Mouse (Mus musculus): ENCODE data around the gene Gtf2ird1. TPM values are rescaled to one million over a fixed set of nuclear protein-coding genes. Genes with fewer than 3 reads are reported as not detected.
"Not testable (repeated sequence)": the region's sequence is repeated elsewhere in the genome, so short reads cannot be mapped to it uniquely, and the experiment has no call there.

Gtf2ird1 gene
- polyA plus RNA-seq, 1 experiment from 2014 or later: 99.8 TPM

- no peak overlapping the region for H3K4me2 ChIP-seq (ENCODE audit: low read depth, low read length, severe bottlenecking)
- 75% methylated on average over 10 of the region's 10 CpGs for WGBS
- no peak for ATAC-seq (replicated peaks; ENCODE audit: low FRiP score)
- H3K4me3 ChIP-seq (ENCODE audit: low read depth, low read length): no peak overlapping the region
- no peaks in the 10 kb centered on the region for H3K27me3 ChIP-seq (ENCODE audit: control insufficient read depth, insufficient read depth, low read length)
- H3K27ac ChIP-seq (ENCODE audit: low read depth, low read length): no peak overlapping the region
- H3K9ac ChIP-seq (ENCODE audit: low read length): no peak overlapping the region
- no peak for DNase-seq (ENCODE audit: low spot score)
- H3K9me3 ChIP-seq (ENCODE audit: control insufficient read depth, low read length): no peaks in the 10 kb centered on the region
- H3K4me1 ChIP-seq (replicated peaks; ENCODE audit: control insufficient read depth, insufficient read depth, low read length): 0 out of 2 replicates have a peak, but pooled peaks cover 3% of the 10 kb centered on the region
- no peaks in the 10 kb centered on the region for H3K36me3 ChIP-seq (ENCODE audit: control insufficient read depth, insufficient read depth, low read length)
Observed at GRCm38 (mm10) chr5:134341321-134341720, 115.2 kb downstream of the Gtf2ird1 start.

- Histone ChIP-seq H3K9ac (ENCODE audit: low read length) (no peak overlapping the region), H3K36me3 (ENCODE audit: control insufficient read depth, insufficient read depth, low read length) (no peaks in the 10 kb centered on the region), H3K27me3 (ENCODE audit: control insufficient read depth, insufficient read depth, low read length) (no peaks in the 10 kb centered on the region), H3K4me3 (ENCODE audit: low read depth, low read length) (no peak overlapping the region), H3K4me1 (replicated peaks; ENCODE audit: control insufficient read depth, insufficient read depth, low read length) (0 out of 2 replicates have a peak, but pooled peaks cover 3% of the 10 kb centered on the region), H3K9me3 (ENCODE audit: control insufficient read depth, low read length) (no peaks in the 10 kb centered on the region), H3K27ac (ENCODE audit: low read depth, low read length) (no peak overlapping the region), H3K4me2 (ENCODE audit: low read depth, low read length, severe bottlenecking) (no peak overlapping the region)
- 28% methylated on average over 6 of the region's 6 CpGs for WGBS
- DNase-seq (ENCODE audit: low spot score) (no peak), ATAC-seq (replicated peaks; ENCODE audit: low FRiP score) (no peak)
Observed at GRCm38 (mm10) chr5:134340101-134340522, 116.4 kb downstream of the Gtf2ird1 start.

GRCm38 (mm10) chr5:134337012-134337411 is 119.5 kb downstream of the Gtf2ird1 start:
- not testable (repeated sequence) for ATAC-seq (replicated peaks; ENCODE audit: low FRiP score); H3K4me1 ChIP-seq (replicated peaks; ENCODE audit: control insufficient read depth, insufficient read depth, low read length); DNase-seq (ENCODE audit: low spot score); H3K4me3 ChIP-seq (ENCODE audit: low read depth, low read length); H3K27me3 ChIP-seq (ENCODE audit: control insufficient read depth, insufficient read depth, low read length); H3K9ac ChIP-seq (ENCODE audit: low read length); H3K4me2 ChIP-seq (ENCODE audit: low read depth, low read length, severe bottlenecking); H3K9me3 ChIP-seq (ENCODE audit: control insufficient read depth, low read length); H3K27ac ChIP-seq (ENCODE audit: low read depth, low read length); H3K36me3 ChIP-seq (ENCODE audit: control insufficient read depth, insufficient read depth, low read length)
- 86% methylated on average over 2 of the region's 2 CpGs for WGBS

GRCm38 (mm10) chr5:134332743-134333142 is 123.8 kb downstream of the Gtf2ird1 start:
- ATAC-seq (replicated peaks; ENCODE audit: low FRiP score): no peak
- no peaks in the 10 kb centered on the region for H3K36me3 ChIP-seq (ENCODE audit: control insufficient read depth, insufficient read depth, low read length)
- no peaks in the 10 kb centered on the region for H3K27me3 ChIP-seq (ENCODE audit: control insufficient read depth, insufficient read depth, low read length)
- no peak for DNase-seq (ENCODE audit: low spot score)
- 26% methylated on average over 8 of the region's 8 CpGs for WGBS
- no peak overlapping the region for H3K9ac ChIP-seq (ENCODE audit: low read length)
- H3K9me3 ChIP-seq (ENCODE audit: control insufficient read depth, low read length): no peaks in the 10 kb centered on the region
- no peak overlapping the region for H3K4me3 ChIP-seq (ENCODE audit: low read depth, low read length)
- H3K4me2 ChIP-seq (ENCODE audit: low read depth, low read length, severe bottlenecking): no peak overlapping the region
- H3K27ac ChIP-seq (ENCODE audit: low read depth, low read length): no peak overlapping the region
- 0 out of 2 replicates have a peak, but pooled peaks cover 2% of the 10 kb centered on the region for H3K4me1 ChIP-seq (replicated peaks; ENCODE audit: control insufficient read depth, insufficient read depth, low read length)

GRCm38 (mm10) chr5:134330082-134330481 is 126.4 kb downstream of the Gtf2ird1 start:
- no peaks in the 10 kb centered on the region for H3K36me3 ChIP-seq (ENCODE audit: control insufficient read depth, insufficient read depth, low read length)
- H3K27me3 ChIP-seq (ENCODE audit: control insufficient read depth, insufficient read depth, low read length): no peaks in the 10 kb centered on the region
- no peak for ATAC-seq (replicated peaks; ENCODE audit: low FRiP score)
- H3K9me3 ChIP-seq (ENCODE audit: control insufficient read depth, low read length): no peaks in the 10 kb centered on the region
- DNase-seq (ENCODE audit: low spot score): no peak
- no peak overlapping the region for H3K4me3 ChIP-seq (ENCODE audit: low read depth, low read length)
- H3K9ac ChIP-seq (ENCODE audit: low read length): no peak overlapping the region
- H3K4me2 ChIP-seq (ENCODE audit: low read depth, low read length, severe bottlenecking): no peak overlapping the region
- WGBS: 86% methylated on average over 2 of the region's 2 CpGs
- no peak overlapping the region for H3K27ac ChIP-seq (ENCODE audit: low read depth, low read length)
- H3K4me1 ChIP-seq (replicated peaks; ENCODE audit: control insufficient read depth, insufficient read depth, low read length): 0 out of 2 replicates have a peak, but pooled peaks cover 2% of the 10 kb centered on the region

- Histone ChIP-seq H3K4me2 (ENCODE audit: low read depth, low read length, severe bottlenecking) (no peak overlapping the region), H3K36me3 (ENCODE audit: control insufficient read depth, insufficient read depth, low read length) (no peaks in the 10 kb centered on the region), H3K4me1 (replicated peaks; ENCODE audit: control insufficient read depth, insufficient read depth, low read length) (0 out of 2 replicates have a peak, but pooled peaks cover 2% of the 10 kb centered on the region), H3K27me3 (ENCODE audit: control insufficient read depth, insufficient read depth, low read length) (no peaks in the 10 kb centered on the region), H3K9me3 (ENCODE audit: control insufficient read depth, low read length) (no peaks in the 10 kb centered on the region), H3K27ac (ENCODE audit: low read depth, low read length) (no peak overlapping the region), H3K4me3 (ENCODE audit: low read depth, low read length) (no peak overlapping the region), H3K9ac (ENCODE audit: low read length) (no peak overlapping the region)
- DNase-seq (ENCODE audit: low spot score) (no peak), ATAC-seq (replicated peaks; ENCODE audit: low FRiP score) (no peak)
- WGBS: 29% methylated on average over 4 of the region's 4 CpGs
Observed at GRCm38 (mm10) chr5:134329311-134329710, 127.2 kb downstream of the Gtf2ird1 start.

- Histone ChIP-seq H3K36me3 (ENCODE audit: control insufficient read depth, insufficient read depth, low read length) (no peaks in the 10 kb centered on the region), H3K9me3 (ENCODE audit: control insufficient read depth, low read length) (no peaks in the 10 kb centered on the region), H3K4me3 (ENCODE audit: low read depth, low read length) (no peak overlapping the region), H3K4me1 (replicated peaks; ENCODE audit: control insufficient read depth, insufficient read depth, low read length) (0 out of 2 replicates have a peak, but pooled peaks cover 2% of the 10 kb centered on the region), H3K9ac (ENCODE audit: low read length) (no peak overlapping the region), H3K27ac (ENCODE audit: low read depth, low read length) (no peak overlapping the region), H3K4me2 (ENCODE audit: low read depth, low read length, severe bottlenecking) (no peak overlapping the region), H3K27me3 (ENCODE audit: control insufficient read depth, insufficient read depth, low read length) (no peaks in the 10 kb centered on the region)
- ATAC-seq (replicated peaks; ENCODE audit: low FRiP score) (no peak), DNase-seq (ENCODE audit: low spot score) (no peak)
- 90% methylated on average over 6 of the region's 6 CpGs for WGBS
Observed at GRCm38 (mm10) chr5:134328482-134329001, 128.0 kb downstream of the Gtf2ird1 start.

GRCm38 (mm10) chr5:134325856-134326566 is 130.5 kb downstream of the Gtf2ird1 start:
- H3K36me3 ChIP-seq (ENCODE audit: control insufficient read depth, insufficient read depth, low read length): no peaks in the 10 kb centered on the region
- DNase-seq (ENCODE audit: low spot score) (no peak), ATAC-seq (replicated peaks; ENCODE audit: low FRiP score) (no peak)
- 84% methylated on average over 13 of the region's 13 CpGs for WGBS
- H3K4me1 ChIP-seq (replicated peaks; ENCODE audit: control insufficient read depth, insufficient read depth, low read length): 0 out of 2 replicates have a peak, but pooled peaks cover 2% of the 10 kb centered on the region
- no peak overlapping the region for H3K9ac ChIP-seq (ENCODE audit: low read length)
- H3K4me3 ChIP-seq (ENCODE audit: low read depth, low read length): no peak overlapping the region
- H3K9me3 ChIP-seq (ENCODE audit: control insufficient read depth, low read length): no peaks in the 10 kb centered on the region
- no peaks in the 10 kb centered on the region for H3K27me3 ChIP-seq (ENCODE audit: control insufficient read depth, insufficient read depth, low read length)
- no peak overlapping the region for H3K4me2 ChIP-seq (ENCODE audit: low read depth, low read length, severe bottlenecking)
- no peak overlapping the region for H3K27ac ChIP-seq (ENCODE audit: low read depth, low read length)

GRCm38 (mm10) chr5:134323869-134324268 is 132.6 kb downstream of the Gtf2ird1 start:
- Histone ChIP-seq H3K4me3 (ENCODE audit: low read depth, low read length) (no peak overlapping the region), H3K9me3 (ENCODE audit: control insufficient read depth, low read length) (no peaks in the 10 kb centered on the region), H3K36me3 (ENCODE audit: control insufficient read depth, insufficient read depth, low read length) (no peaks in the 10 kb centered on the region), H3K9ac (ENCODE audit: low read length) (no peak overlapping the region), H3K4me2 (ENCODE audit: low read depth, low read length, severe bottlenecking) (no peak overlapping the region), H3K4me1 (replicated peaks; ENCODE audit: control insufficient read depth, insufficient read depth, low read length) (no peaks in the 10 kb centered on the region), H3K27me3 (ENCODE audit: control insufficient read depth, insufficient read depth, low read length) (no peaks in the 10 kb centered on the region), H3K27ac (ENCODE audit: low read depth, low read length) (no peak overlapping the region)
- DNase-seq (ENCODE audit: low spot score) (no peak), ATAC-seq (replicated peaks; ENCODE audit: low FRiP score) (no peak)
- WGBS: 49% methylated on average over 2 of the region's 2 CpGs

Data from forebrain, embryonic 11.5 days (tissue).